Mouse (Mus musculus) lung, embryonic 16.5 days (tissue): ENCODE measurements around the gene Arid3c. TPM values are rescaled to one million over a fixed set of nuclear protein-coding genes. Genes with fewer than 3 reads are reported as not detected.
A peak's percentile ranks its signal among the peaks of the same experiment; 100 is the strongest.
"Not testable (repeated sequence)": the region's sequence is repeated elsewhere in the genome, so short reads cannot be mapped to it uniquely, and the experiment has no call there.

Source experiments
- ATAC-seq: fragments of 200-750 bp; cut with Nextera tagmentation; 2 replicates; pipeline ENCODE4 v1.8.0; 2017; ENCODE audit warnings: low read depth, mild to moderate bottlenecking, moderate library complexity
- H3K27ac ChIP-seq: fragments of 300-500 bp; sonication (generic); 2 replicates; pipeline ENCODE4 v1.5.1; 2014; ENCODE audit warnings: mild to moderate bottlenecking, control low read depth, low read length
- H3K27me3 ChIP-seq: fragments of 300-500 bp; sonication (generic); 2 replicates; pipeline ENCODE4 v1.6.1; 2014; ENCODE audit warnings: low read depth, low read length, mixed read lengths; ENCODE audit not compliant: control insufficient read depth, insufficient read depth
- H3K36me3 ChIP-seq: fragments of 300-500 bp; sonication (generic); 2 replicates; pipeline ENCODE4 v1.6.1; 2014; ENCODE audit warnings: low read length; ENCODE audit not compliant: control insufficient read depth, insufficient read depth
- H3K4me1 ChIP-seq: fragments of 300-500 bp; sonication (generic); replicated peaks from 2 replicates; pipeline ENCODE4 v1.6.1; 2014; ENCODE audit warnings: low read length, mixed read lengths; ENCODE audit not compliant: control insufficient read depth, insufficient read depth
- H3K4me2 ChIP-seq: fragments of 300-500 bp; sonication (generic); 2 replicates; pipeline ENCODE4 v1.6.1; 2014; ENCODE audit warnings: low read depth, low read length, control low read depth
- H3K4me3 ChIP-seq: fragments of 300-500 bp; sonication (generic); 2 replicates; pipeline ENCODE4 v1.5.1; 2014; ENCODE audit warnings: mild to moderate bottlenecking, low read length, control low read depth
- H3K9ac ChIP-seq: fragments of 300-500 bp; sonication (generic); 2 replicates; pipeline ENCODE4 v1.6.1; 2014; ENCODE audit warnings: low read length, control low read depth
- H3K9me3 ChIP-seq: fragments of 300-500 bp; sonication (generic); 2 replicates; pipeline ENCODE4 v1.6.1; 2016; ENCODE audit warnings: low read length; ENCODE audit not compliant: control insufficient read depth
- WGBS: fragments of 180-500 bp; shearing (Covaris S2); extraction: QIAGEN DNeasy Blood & Tissue Kit; methylation state at CpG from one replicate; pipeline ENCODE4 v1.1.7; 2014; 5-methylcytosine and 5-hydroxymethylcytosine counted together
- polyA plus RNA-seq: library from polyadenylated mRNA; unstranded; fragments of >200 nt; fragmentation: Nextera tagmentation; extraction: Ambion mirVana; gene quantifications from 2 replicates; pipeline ENCODE4 v1.2.1, GENCODE M21; 2015

The Arid3c gene
- polyA plus RNA-seq, result not detected in 2 replicates

- H3K4me3 ChIP-seq, result peak within 1 kb of the TSS; percentile 40
- H3K36me3 ChIP-seq, result no peaks in the 10 kb centered on the region
- peak; percentile 61 for ATAC-seq
- peak within 1 kb of the TSS; percentile 49 for H3K9ac ChIP-seq
- H3K4me1 ChIP-seq, result 0 out of 2 replicates have a peak, but pooled peaks cover 2% of the 10 kb centered on the region
- no peaks in the 10 kb centered on the region for H3K9me3 ChIP-seq
- 2% methylated on average over 49 of the region's 50 CpGs for WGBS
- peaks cover 65% of the 10 kb centered on the region for H3K27me3 ChIP-seq
- no peak within 1 kb of the TSS for H3K27ac ChIP-seq
- peak within 1 kb of the TSS; percentile 63 for H3K4me2 ChIP-seq
Observed at GRCm38 (mm10) chr4:41731052-41731765, at the start of gene Arid3c. Arid3c (minus strand) TSS chr4:41731142.

GRCm38 (mm10) chr4:41775840-41776239 lies 44.9 kb upstream of the Arid3c start:
- H3K9me3 ChIP-seq, H3K4me3 ChIP-seq: not testable (repeated sequence)
- 63% methylated on average over 1 of the region's 1 CpGs for WGBS

GRCm38 (mm10) chr4:41774506-41774905 lies 43.6 kb upstream of the Arid3c start:
- H3K9ac ChIP-seq, ATAC-seq, H3K4me1 ChIP-seq, H3K9me3 ChIP-seq, H3K36me3 ChIP-seq, H3K27me3 ChIP-seq, H3K27ac ChIP-seq: not testable (repeated sequence)
- 63% methylated on average over 3 of the region's 3 CpGs for WGBS
- Histone ChIP-seq H3K4me2 (peak overlapping the region; percentile 46), H3K4me3 (peak overlapping the region; percentile 46)

More at GRCm38 (mm10) chr4:41775840-41776239, 44.9 kb upstream of the Arid3c start:
- not testable (repeated sequence) for H3K9ac ChIP-seq, H3K4me1 ChIP-seq, ATAC-seq, H3K36me3 ChIP-seq, H3K27me3 ChIP-seq, H3K4me2 ChIP-seq, H3K27ac ChIP-seq

GRCm38 (mm10) chr4:41774002-41774401 lies 43.1 kb upstream of the Arid3c start, which contains the start of gene Ccl27a:
Ccl27a (minus strand) TSS chr4:41774247.
- H3K9me3 ChIP-seq, H3K9ac ChIP-seq, H3K36me3 ChIP-seq, H3K27me3 ChIP-seq, H3K4me1 ChIP-seq, ATAC-seq, H3K27ac ChIP-seq: not testable (repeated sequence)
- 3% methylated on average over 12 of the region's 14 CpGs for WGBS
- Histone ChIP-seq H3K4me2 (peak within 1 kb of the TSS; percentile 51), H3K4me3 (peak within 1 kb of the TSS; percentile 46)

GRCm38 (mm10) chr4:41773502-41773901 lies 42.6 kb upstream of the Arid3c start:
- peak overlapping the region; percentile 46 for H3K4me3 ChIP-seq
- H3K27me3 ChIP-seq, H3K27ac ChIP-seq, H3K9ac ChIP-seq, H3K4me1 ChIP-seq, H3K36me3 ChIP-seq, H3K9me3 ChIP-seq, ATAC-seq: not testable (repeated sequence)
- H3K4me2 ChIP-seq, result peak overlapping the region; percentile 51
- WGBS, result under 1% methylated on average over 16 of the region's 25 CpGs

- not testable (repeated sequence) for ATAC-seq, H3K27me3 ChIP-seq, H3K36me3 ChIP-seq, H3K27ac ChIP-seq, H3K9me3 ChIP-seq, H3K4me1 ChIP-seq
- Histone ChIP-seq H3K9ac (peak overlapping the region; percentile 11; the same call in 1 of the 2 replicates), H3K4me2 (peak overlapping the region; percentile 45), H3K4me3 (peak overlapping the region; percentile 27)
- 7% methylated on average over 7 of the region's 16 CpGs for WGBS
Observed at GRCm38 (mm10) chr4:41772946-41773345, 42.0 kb upstream of the Arid3c start.

GRCm38 (mm10) chr4:41767301-41767700 lies 36.4 kb upstream of the Arid3c start:
- H3K9ac ChIP-seq, H3K27me3 ChIP-seq, H3K27ac ChIP-seq, H3K4me1 ChIP-seq, H3K4me2 ChIP-seq, H3K9me3 ChIP-seq, H3K4me3 ChIP-seq, H3K36me3 ChIP-seq, ATAC-seq: not testable (repeated sequence)
- WGBS, result 81% methylated on average over 10 of the region's 10 CpGs

- WGBS, result 64% methylated on average over 3 of the region's 6 CpGs
- H3K4me3 ChIP-seq, ATAC-seq, H3K9me3 ChIP-seq, H3K36me3 ChIP-seq, H3K27me3 ChIP-seq, H3K4me2 ChIP-seq, H3K9ac ChIP-seq, H3K27ac ChIP-seq: not testable (repeated sequence)
- peaks cover 28% of the 10 kb centered on the region for H3K4me1 ChIP-seq
Observed at GRCm38 (mm10) chr4:41763176-41763575, 32.2 kb upstream of the Arid3c start.

- peak; percentile 18 for ATAC-seq
Observed at GRCm38 (mm10) chr4:41762688-41763114, 31.8 kb upstream of the Arid3c start.

More at GRCm38 (mm10) chr4:41762688-41763114, 31.8 kb upstream of the Arid3c start:
- peak overlapping the region; percentile 21 for H3K4me3 ChIP-seq
- H3K4me1 ChIP-seq, result peaks cover 28% of the 10 kb centered on the region
- not testable (repeated sequence) for H3K9ac ChIP-seq, H3K9me3 ChIP-seq, H3K36me3 ChIP-seq, H3K27me3 ChIP-seq
- H3K4me2 ChIP-seq, result peak overlapping the region; percentile 74
- H3K27ac ChIP-seq, result peak overlapping the region; percentile 94
- WGBS, result 36% methylated on average over 8 of the region's 8 CpGs
